Mouse (Mus musculus): ENCODE results near the gene Rmi1. TPM values are rescaled to one million over a fixed set of nuclear protein-coding genes. Genes with fewer than 3 reads are reported as not detected.
A peak's percentile ranks its signal among the peaks of the same experiment; 100 is the strongest.
"Not testable (repeated sequence)": the region's sequence is repeated elsewhere in the genome, so short reads cannot be mapped to it uniquely, and the experiment has no call there.

The Rmi1 gene
- 10.9 and 14.3 TPM in 2 replicates for polyA plus RNA-seq (2012; rRNA removed)

- TF ChIP-seq POLR2A (IDR thresholded peaks at IDR 0.05; ENCODE audit: borderline replicate concordance, extremely low read depth, insufficient read depth, insufficient read length, poor library complexity, severe bottlenecking) (peak; percentile 89), CTCF (IDR thresholded peaks at IDR 0.05; ENCODE audit: borderline replicate concordance, extremely low read depth, insufficient read depth, insufficient read length) (no peak)
- peak; percentile 99 for DNase-seq (ENCODE audit: low read depth)
Measured at GRCm38 (mm10) chr13:58402003-58402743, at the start of gene Rmi1. Gene Rmi1, plus strand, starts transcription at chr13:58402248.

- TF ChIP-seq CTCF (IDR thresholded peaks at IDR 0.05; ENCODE audit: borderline replicate concordance, extremely low read depth, insufficient read depth, insufficient read length), result no peak
- no peak for TF ChIP-seq POLR2A (IDR thresholded peaks at IDR 0.05; ENCODE audit: borderline replicate concordance, extremely low read depth, insufficient read depth, insufficient read length, poor library complexity, severe bottlenecking)
- no peak for DNase-seq (ENCODE audit: low read depth)
Measured at GRCm38 (mm10) chr13:58352996-58353395, 49.1 kb upstream of the Rmi1 start.

DNA sequence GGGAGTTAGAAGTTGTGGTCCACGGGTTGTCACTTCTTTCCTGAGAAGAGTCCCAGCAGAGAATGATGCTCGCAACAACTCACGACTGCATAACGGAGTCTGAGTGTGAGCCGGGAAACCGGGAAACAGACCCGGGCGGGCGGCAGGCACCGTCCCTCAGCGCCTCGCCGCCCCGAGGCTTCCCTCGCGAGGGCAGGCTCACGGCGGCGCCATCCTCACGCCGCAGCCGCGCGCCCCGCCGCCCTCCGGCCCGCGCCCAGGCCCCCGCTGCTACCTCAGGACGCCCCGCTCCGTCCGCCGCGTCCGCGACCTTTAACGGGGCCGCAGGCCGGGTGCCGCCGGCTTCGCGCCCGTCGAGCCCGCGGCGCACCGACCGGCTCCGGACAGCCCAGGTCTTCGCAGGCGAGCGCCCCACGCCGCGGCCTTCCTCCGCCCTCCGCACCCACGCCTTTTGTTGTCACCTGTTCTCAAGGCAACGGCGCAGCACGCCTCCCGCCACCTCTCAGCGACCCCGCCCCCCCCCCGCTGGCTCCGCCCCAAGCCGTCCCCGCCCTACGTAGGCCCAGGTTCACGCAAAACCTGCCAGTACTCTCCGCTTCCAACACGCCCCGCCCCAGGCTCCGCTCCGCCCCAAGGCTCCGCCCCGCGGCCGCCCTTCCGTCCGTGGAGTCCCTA lies 43.3 kb upstream of the Rmi1 start, which contains the start of gene Kif27:
Kif27 (minus strand) TSS at position 494 of the 675 bp plus-strand sequence.
- peak; percentile 92 for DNase-seq (ENCODE audit: low read depth)
- TF ChIP-seq CTCF (IDR thresholded peaks at IDR 0.05; ENCODE audit: borderline replicate concordance, extremely low read depth, insufficient read depth, insufficient read length) (no peak), POLR2A (IDR thresholded peaks at IDR 0.05; ENCODE audit: borderline replicate concordance, extremely low read depth, insufficient read depth, insufficient read length, poor library complexity, severe bottlenecking) (no peak)

DNA sequence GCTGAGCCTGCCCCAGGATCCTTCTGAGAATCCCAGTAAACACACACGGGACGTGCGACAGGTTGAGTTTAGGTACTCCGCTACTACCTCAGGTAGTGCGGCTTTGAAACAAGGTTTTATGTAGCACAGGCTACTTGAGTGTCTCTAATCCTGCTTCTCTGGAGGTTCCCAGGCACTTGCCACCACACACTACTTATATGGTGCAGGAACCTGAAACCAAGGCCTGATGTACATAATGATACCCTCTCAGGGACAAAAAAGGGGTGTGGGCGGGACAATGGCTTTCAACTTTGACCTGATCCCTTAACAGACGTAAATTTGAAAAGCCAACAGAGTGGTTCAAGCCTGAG lies 42.8 kb upstream of the Rmi1 start:
- no peak for DNase-seq (ENCODE audit: low read depth)

GRCm38 (mm10) chr13:58364353-58365175 lies 37.5 kb upstream of the Rmi1 start:
- TF ChIP-seq POLR2A (IDR thresholded peaks at IDR 0.05; ENCODE audit: borderline replicate concordance, extremely low read depth, insufficient read depth, insufficient read length, poor library complexity, severe bottlenecking) (no peak), CTCF (IDR thresholded peaks at IDR 0.05; ENCODE audit: borderline replicate concordance, extremely low read depth, insufficient read depth, insufficient read length) (no peak)
- no peak for DNase-seq (ENCODE audit: low read depth)

More for the DNA sequence above, 42.8 kb upstream of the Rmi1 start:
- TF ChIP-seq POLR2A (IDR thresholded peaks at IDR 0.05; ENCODE audit: borderline replicate concordance, extremely low read depth, insufficient read depth, insufficient read length, poor library complexity, severe bottlenecking) (no peak), CTCF (IDR thresholded peaks at IDR 0.05; ENCODE audit: borderline replicate concordance, extremely low read depth, insufficient read depth, insufficient read length) (no peak)

GRCm38 (mm10) chr13:58365179-58365578 lies 36.9 kb upstream of the Rmi1 start:
- DNase-seq (ENCODE audit: low read depth), result not testable (repeated sequence)

GRCm38 (mm10) chr13:58366373-58366772 lies 35.7 kb upstream of the Rmi1 start:
- no peak for TF ChIP-seq CTCF (IDR thresholded peaks at IDR 0.05; ENCODE audit: borderline replicate concordance, extremely low read depth, insufficient read depth, insufficient read length)
- TF ChIP-seq POLR2A (IDR thresholded peaks at IDR 0.05; ENCODE audit: borderline replicate concordance, extremely low read depth, insufficient read depth, insufficient read length, poor library complexity, severe bottlenecking), result no peak
- no peak for DNase-seq (ENCODE audit: low read depth)

DNA sequence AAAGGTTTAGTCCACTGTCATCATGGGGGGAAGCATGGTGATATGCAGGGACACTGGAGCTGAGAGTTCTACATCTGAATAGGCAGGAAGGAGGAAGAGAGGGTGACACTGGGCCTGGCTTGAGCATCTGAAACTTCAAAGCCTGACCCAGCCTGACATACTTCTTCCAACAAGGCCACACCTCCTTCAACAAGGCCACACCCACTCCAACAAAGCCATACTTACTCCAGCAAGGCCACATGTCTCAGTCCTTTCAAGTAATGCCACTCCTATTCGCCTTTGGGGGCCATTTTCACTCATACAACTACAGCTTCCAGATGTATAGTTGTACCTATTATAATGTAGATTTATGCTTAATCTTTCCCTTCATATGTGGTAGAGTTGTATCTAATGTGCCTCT lies 34.4 kb upstream of the Rmi1 start:
- no peak for TF ChIP-seq CTCF (IDR thresholded peaks at IDR 0.05; ENCODE audit: borderline replicate concordance, extremely low read depth, insufficient read depth, insufficient read length)
- no peak for TF ChIP-seq POLR2A (IDR thresholded peaks at IDR 0.05; ENCODE audit: borderline replicate concordance, extremely low read depth, insufficient read depth, insufficient read length, poor library complexity, severe bottlenecking)
- no peak for DNase-seq (ENCODE audit: low read depth)

GRCm38 (mm10) chr13:58368835-58369234 lies 33.2 kb upstream of the Rmi1 start:
- DNase-seq (ENCODE audit: low read depth), result no peak
- TF ChIP-seq CTCF (IDR thresholded peaks at IDR 0.05; ENCODE audit: borderline replicate concordance, extremely low read depth, insufficient read depth, insufficient read length), result no peak
- no peak for TF ChIP-seq POLR2A (IDR thresholded peaks at IDR 0.05; ENCODE audit: borderline replicate concordance, extremely low read depth, insufficient read depth, insufficient read length, poor library complexity, severe bottlenecking)

- TF ChIP-seq POLR2A (IDR thresholded peaks at IDR 0.05; ENCODE audit: borderline replicate concordance, extremely low read depth, insufficient read depth, insufficient read length, poor library complexity, severe bottlenecking) (no peak), CTCF (IDR thresholded peaks at IDR 0.05; ENCODE audit: borderline replicate concordance, extremely low read depth, insufficient read depth, insufficient read length) (no peak)
- no peak for DNase-seq (ENCODE audit: low read depth)
Measured at GRCm38 (mm10) chr13:58372278-58373152, 29.5 kb upstream of the Rmi1 start.

DNA sequence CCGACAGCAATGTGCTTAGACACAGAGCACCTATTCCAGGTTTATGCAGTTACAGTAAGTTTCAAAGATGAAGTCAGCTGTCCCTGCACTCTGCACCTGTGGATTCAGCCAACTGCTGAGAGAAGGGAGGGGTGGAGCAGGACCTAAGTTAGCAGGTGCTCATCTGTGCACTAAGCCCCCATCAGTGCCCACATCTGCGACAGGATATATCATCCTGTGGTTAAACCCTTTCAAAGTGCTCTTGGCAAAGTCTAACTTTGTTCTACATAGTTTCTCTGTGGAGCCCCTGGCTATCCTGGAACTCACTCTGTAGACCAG lies 28.9 kb upstream of the Rmi1 start:
- TF ChIP-seq POLR2A (IDR thresholded peaks at IDR 0.05; ENCODE audit: borderline replicate concordance, extremely low read depth, insufficient read depth, insufficient read length, poor library complexity, severe bottlenecking), result no peak
- no peak for DNase-seq (ENCODE audit: low read depth)
